Mouse (Mus musculus): ENCODE data around the gene Nrg3.

DNA sequence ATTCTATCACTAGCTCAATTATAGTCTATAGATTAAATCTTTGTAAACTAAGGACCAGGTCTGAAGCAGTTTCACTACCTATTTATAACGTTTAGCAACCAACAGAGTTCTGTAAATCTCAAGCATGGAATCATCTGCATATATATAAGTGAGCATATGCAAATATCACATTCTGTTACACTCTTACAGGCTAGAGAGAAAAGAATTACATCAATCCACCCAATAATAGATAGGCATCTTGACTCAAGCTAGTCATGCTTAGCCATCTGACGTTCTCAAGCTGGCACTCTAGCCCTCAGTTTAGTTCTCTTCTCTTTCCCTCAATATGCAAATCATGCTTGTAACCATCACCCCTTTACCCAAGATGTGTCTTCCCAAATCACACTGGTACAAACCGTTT is 835.8 kb downstream of the Nrg3 start:
- no peak for TF ChIP-seq EP300 (optimal IDR thresholded peaks at IDR 0.05)
- no peak for TF ChIP-seq CTCF (IDR thresholded peaks at IDR 0.05; ENCODE audit: low read depth)
